Mouse (Mus musculus) intestine, embryonic 15.5 days (tissue): ENCODE measurements at regions not wholly inside any gene's neighbourhood (a gene's known extent, or its start where the extent isn't known, plus 50 kb on each side); places are given as distances from the start of the nearest gene placed in this dataset.

Experiments
- ATAC-seq: fragments of 200-750 bp; cut with Nextera tagmentation; 2 replicates; pipeline ENCODE4 v1.8.0; 2017; ENCODE audit warnings: moderate TSS enrichment, moderate library complexity
- H3K27ac ChIP-seq: fragments of 300-500 bp; sonication (generic); 2 replicates; pipeline ENCODE4 v1.5.1; 2015; ENCODE audit warnings: mild to moderate bottlenecking, inconsistent platforms
- H3K27me3 ChIP-seq: fragments of 300-500 bp; sonication (generic); replicated peaks from 2 replicates; pipeline ENCODE4 v1.6.1; 2015; ENCODE audit warnings: inconsistent platforms
- H3K36me3 ChIP-seq: fragments of 300-500 bp; sonication (generic); 2 replicates; pipeline ENCODE4 v1.6.1; 2015; ENCODE audit warnings: inconsistent platforms
- H3K4me1 ChIP-seq: fragments of 300-500 bp; sonication (generic); replicated peaks from 2 replicates; pipeline ENCODE4 v1.6.1; 2015; ENCODE audit warnings: inconsistent platforms
- H3K4me2 ChIP-seq: fragments of 300-500 bp; sonication (generic); replicated peaks from 2 replicates; pipeline ENCODE4 v1.6.1; 2015; ENCODE audit warnings: mild to moderate bottlenecking, inconsistent platforms
- H3K4me3 ChIP-seq: fragments of 300-500 bp; sonication (generic); replicated peaks from 2 replicates; pipeline ENCODE4 v1.5.1; 2015; ENCODE audit warnings: inconsistent platforms
- H3K9ac ChIP-seq: fragments of 300-500 bp; sonication (generic); 2 replicates; pipeline ENCODE4 v1.6.1; 2015; ENCODE audit warnings: inconsistent platforms
- H3K9me3 ChIP-seq: fragments of 300-500 bp; sonication (generic); 2 replicates; pipeline ENCODE4 v1.6.1; 2016; ENCODE audit warnings: inconsistent platforms
- WGBS: fragments of 180-500 bp; shearing (Covaris S2); methylation state at CpG from one replicate; pipeline ENCODE4 v1.1.7; 2015; 5-methylcytosine and 5-hydroxymethylcytosine counted together

DNA sequence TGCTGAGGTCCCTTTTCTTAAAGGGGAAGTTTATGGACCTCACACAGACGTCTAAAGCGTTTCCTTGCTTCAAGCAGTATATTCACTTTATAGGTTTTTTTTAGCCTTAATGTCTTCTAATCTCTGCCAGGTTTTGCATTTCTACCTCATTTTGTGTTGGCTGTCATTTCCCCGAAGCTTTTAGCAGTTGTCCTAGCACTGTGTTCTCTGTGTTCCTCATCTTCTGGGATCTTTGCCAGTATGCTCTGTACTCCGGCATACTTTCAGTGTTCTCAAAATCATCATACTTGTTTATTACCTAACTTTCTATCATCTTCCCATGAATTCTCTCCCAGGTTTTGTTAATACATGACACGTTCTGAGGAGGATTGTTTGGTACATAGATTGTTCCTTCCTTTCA is 333.5 kb upstream of the Lsamp start:
- H3K9me3 ChIP-seq, result no peaks in the 10 kb centered on the region
- no peak overlapping the region for H3K9ac ChIP-seq
- no peak overlapping the region for H3K4me3 ChIP-seq
- no peak overlapping the region for H3K4me2 ChIP-seq
- 67% methylated on average over 5 of the region's 5 CpGs for WGBS
- H3K27ac ChIP-seq, result no peak overlapping the region
- no peaks in the 10 kb centered on the region for H3K4me1 ChIP-seq
- ATAC-seq, result no peak
- H3K36me3 ChIP-seq, result no peaks in the 10 kb centered on the region
- H3K27me3 ChIP-seq, result no peaks in the 10 kb centered on the region

GRCm38 (mm10) chr16:39667905-39668304 is 316.3 kb upstream of the Lsamp start:
- no peak overlapping the region for H3K4me3 ChIP-seq
- 96% methylated on average over 1 of the region's 1 CpGs for WGBS
- no peaks in the 10 kb centered on the region for H3K4me1 ChIP-seq
- no peak overlapping the region for H3K9ac ChIP-seq
- no peaks in the 10 kb centered on the region for H3K27me3 ChIP-seq
- no peaks in the 10 kb centered on the region for H3K9me3 ChIP-seq
- no peak overlapping the region for H3K4me2 ChIP-seq
- no peaks in the 10 kb centered on the region for H3K36me3 ChIP-seq
- ATAC-seq, result peak; percentile 55; the same call in 1 of the 2 replicates
- H3K27ac ChIP-seq, result no peak overlapping the region

- Histone ChIP-seq H3K36me3 (no peaks in the 10 kb centered on the region), H3K4me1 (no peaks in the 10 kb centered on the region), H3K27ac (no peak overlapping the region), H3K4me2 (no peak overlapping the region), H3K4me3 (no peak overlapping the region), H3K27me3 (no peaks in the 10 kb centered on the region), H3K9ac (no peak overlapping the region), H3K9me3 (no peaks in the 10 kb centered on the region)
- ATAC-seq, result peak; percentile 47
- WGBS, result 47% methylated on average over 5 of the region's 5 CpGs
Observed at GRCm38 (mm10) chr16:39672096-39672985, 311.8 kb upstream of the Lsamp start.

DNA sequence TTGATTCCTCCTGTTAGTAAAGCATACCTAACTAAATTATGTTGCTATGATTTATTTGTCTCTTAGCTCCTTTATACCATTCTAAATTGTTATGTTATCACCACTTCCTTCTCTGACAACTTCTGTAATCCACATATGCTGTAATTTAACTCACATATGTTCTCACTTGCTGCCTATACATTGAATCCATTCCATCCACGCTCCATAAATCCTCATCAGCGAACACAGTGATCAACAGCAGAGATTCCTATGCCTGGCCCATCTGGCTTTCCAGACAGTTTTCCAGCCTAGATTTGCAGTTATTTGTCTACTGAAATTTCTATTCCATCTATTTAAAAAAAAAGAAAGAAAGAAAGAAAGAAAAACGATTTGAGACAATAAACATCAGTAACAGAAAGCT is 308.4 kb upstream of the Lsamp start:
- no peaks in the 10 kb centered on the region for H3K36me3 ChIP-seq
- H3K4me2 ChIP-seq, result no peak overlapping the region
- 74% methylated on average over 3 of the region's 3 CpGs for WGBS
- no peak for ATAC-seq
- H3K9ac ChIP-seq, result no peak overlapping the region
- no peak overlapping the region for H3K4me3 ChIP-seq
- no peaks in the 10 kb centered on the region for H3K27me3 ChIP-seq
- H3K4me1 ChIP-seq, result no peaks in the 10 kb centered on the region
- no peaks in the 10 kb centered on the region for H3K9me3 ChIP-seq
- no peak overlapping the region for H3K27ac ChIP-seq

- no peaks in the 10 kb centered on the region for H3K4me1 ChIP-seq
- no peaks in the 10 kb centered on the region for H3K9me3 ChIP-seq
- no peak overlapping the region for H3K27ac ChIP-seq
- H3K9ac ChIP-seq, result no peak overlapping the region
- no peak overlapping the region for H3K4me3 ChIP-seq
- no peaks in the 10 kb centered on the region for H3K27me3 ChIP-seq
- no peaks in the 10 kb centered on the region for H3K36me3 ChIP-seq
- WGBS, result 71% methylated on average over 4 of the region's 4 CpGs
- no peak for ATAC-seq
- no peak overlapping the region for H3K4me2 ChIP-seq
Observed at GRCm38 (mm10) chr16:39678285-39678684, 305.9 kb upstream of the Lsamp start.

GRCm38 (mm10) chr16:39693061-39693460 is 291.1 kb upstream of the Lsamp start:
- no peak overlapping the region for H3K27ac ChIP-seq
- no peaks in the 10 kb centered on the region for H3K27me3 ChIP-seq
- WGBS, result 68% methylated on average over 2 of the region's 2 CpGs
- H3K4me3 ChIP-seq, result no peak overlapping the region
- H3K4me2 ChIP-seq, result no peak overlapping the region
- ATAC-seq, result no peak
- no peaks in the 10 kb centered on the region for H3K9me3 ChIP-seq
- no peaks in the 10 kb centered on the region for H3K36me3 ChIP-seq
- no peak overlapping the region for H3K9ac ChIP-seq
- no peaks in the 10 kb centered on the region for H3K4me1 ChIP-seq

DNA sequence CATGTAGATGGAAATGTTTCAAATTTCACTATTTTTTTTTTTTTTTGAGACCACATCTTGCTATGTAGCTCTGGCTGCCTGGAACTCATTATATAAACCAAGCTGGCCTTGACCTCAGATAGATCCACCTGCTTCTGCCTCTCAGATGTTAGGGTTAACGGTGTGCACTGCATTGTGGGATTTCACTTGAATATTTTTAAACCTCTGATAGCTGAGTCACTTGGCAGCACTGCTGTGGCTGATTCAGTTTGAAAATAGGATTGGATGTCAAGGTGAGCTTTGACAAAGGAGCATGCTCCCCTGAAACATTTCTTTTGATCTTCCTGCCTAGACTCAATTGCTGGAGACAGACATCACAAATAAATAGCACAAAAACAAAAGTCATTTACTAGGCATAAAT is 288.3 kb upstream of the Lsamp start:
- no peak overlapping the region for H3K4me2 ChIP-seq
- no peak overlapping the region for H3K9ac ChIP-seq
- no peaks in the 10 kb centered on the region for H3K27me3 ChIP-seq
- 76% methylated on average over 1 of the region's 1 CpGs for WGBS
- H3K4me1 ChIP-seq, result no peaks in the 10 kb centered on the region
- ATAC-seq, result no peak
- no peaks in the 10 kb centered on the region for H3K9me3 ChIP-seq
- no peak overlapping the region for H3K27ac ChIP-seq
- no peak overlapping the region for H3K4me3 ChIP-seq
- no peaks in the 10 kb centered on the region for H3K36me3 ChIP-seq

DNA sequence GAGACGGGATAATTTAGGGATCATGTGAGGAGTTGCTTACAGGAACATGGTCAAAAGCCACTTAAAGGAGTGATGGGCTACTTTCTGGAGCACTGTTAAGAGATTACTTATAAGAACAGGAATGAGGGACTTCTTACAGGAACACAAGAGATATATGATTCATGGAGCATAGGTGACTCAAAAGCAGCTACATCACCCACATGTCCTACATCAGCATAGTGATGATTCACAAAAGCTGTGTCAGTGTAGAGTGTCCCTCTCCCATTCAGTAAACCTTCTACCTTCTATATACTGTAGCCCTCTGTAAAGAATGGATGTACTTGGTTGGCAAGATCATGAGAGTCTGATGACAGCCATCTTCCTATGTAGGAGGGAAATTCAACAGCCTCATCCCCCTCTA is 285.0 kb upstream of the Lsamp start:
- no peak overlapping the region for H3K9ac ChIP-seq
- no peaks in the 10 kb centered on the region for H3K4me1 ChIP-seq
- 67% methylated on average over 1 of the region's 1 CpGs for WGBS
- H3K4me3 ChIP-seq, result no peak overlapping the region
- no peak for ATAC-seq
- no peak overlapping the region for H3K27ac ChIP-seq
- H3K9me3 ChIP-seq, result no peaks in the 10 kb centered on the region
- H3K4me2 ChIP-seq, result no peak overlapping the region
- H3K36me3 ChIP-seq, result no peaks in the 10 kb centered on the region
- no peaks in the 10 kb centered on the region for H3K27me3 ChIP-seq

GRCm38 (mm10) chr16:39706131-39706530 is 278.0 kb upstream of the Lsamp start:
- Histone ChIP-seq H3K9me3 (no peaks in the 10 kb centered on the region), H3K4me3 (no peak overlapping the region), H3K9ac (no peak overlapping the region), H3K4me2 (no peak overlapping the region), H3K36me3 (no peaks in the 10 kb centered on the region), H3K27ac (no peak overlapping the region), H3K4me1 (no peaks in the 10 kb centered on the region), H3K27me3 (no peaks in the 10 kb centered on the region)
- 57% methylated on average over 3 of the region's 3 CpGs for WGBS
- no peak for ATAC-seq

- no peaks in the 10 kb centered on the region for H3K36me3 ChIP-seq
- ATAC-seq, result no peak
- no peaks in the 10 kb centered on the region for H3K27me3 ChIP-seq
- WGBS, result 51% methylated on average over 10 of the region's 10 CpGs
- no peaks in the 10 kb centered on the region for H3K4me1 ChIP-seq
- H3K4me2 ChIP-seq, result no peak overlapping the region
- no peak overlapping the region for H3K4me3 ChIP-seq
- no peaks in the 10 kb centered on the region for H3K9me3 ChIP-seq
- H3K27ac ChIP-seq, result no peak overlapping the region
- H3K9ac ChIP-seq, result no peak overlapping the region
Observed at GRCm38 (mm10) chr16:39709387-39710039, 274.6 kb upstream of the Lsamp start.

- no peak overlapping the region for H3K4me2 ChIP-seq
- H3K27me3 ChIP-seq, result no peaks in the 10 kb centered on the region
- H3K4me1 ChIP-seq, result no peaks in the 10 kb centered on the region
- ATAC-seq, result no peak
- no peak overlapping the region for H3K27ac ChIP-seq
- H3K36me3 ChIP-seq, result no peaks in the 10 kb centered on the region
- H3K4me3 ChIP-seq, result no peak overlapping the region
- no peaks in the 10 kb centered on the region for H3K9me3 ChIP-seq
- WGBS, result 84% methylated on average over 4 of the region's 4 CpGs
- no peak overlapping the region for H3K9ac ChIP-seq
Observed at GRCm38 (mm10) chr16:39727586-39727985, 256.6 kb upstream of the Lsamp start.

- no peak for ATAC-seq
- 64% methylated on average over 5 of the region's 5 CpGs for WGBS
- H3K36me3 ChIP-seq, result no peaks in the 10 kb centered on the region
- H3K27me3 ChIP-seq, result no peaks in the 10 kb centered on the region
- H3K4me1 ChIP-seq, result no peaks in the 10 kb centered on the region
- H3K9ac ChIP-seq, result no peak overlapping the region
- no peak overlapping the region for H3K27ac ChIP-seq
- no peak overlapping the region for H3K4me2 ChIP-seq
- no peaks in the 10 kb centered on the region for H3K9me3 ChIP-seq
- no peak overlapping the region for H3K4me3 ChIP-seq
Observed at GRCm38 (mm10) chr16:39746041-39746736, 238.0 kb upstream of the Lsamp start.
